Mouse (Mus musculus): Measurements from ENCODE around the gene Nkx2-5.

Gene Nkx2-5

DNA sequence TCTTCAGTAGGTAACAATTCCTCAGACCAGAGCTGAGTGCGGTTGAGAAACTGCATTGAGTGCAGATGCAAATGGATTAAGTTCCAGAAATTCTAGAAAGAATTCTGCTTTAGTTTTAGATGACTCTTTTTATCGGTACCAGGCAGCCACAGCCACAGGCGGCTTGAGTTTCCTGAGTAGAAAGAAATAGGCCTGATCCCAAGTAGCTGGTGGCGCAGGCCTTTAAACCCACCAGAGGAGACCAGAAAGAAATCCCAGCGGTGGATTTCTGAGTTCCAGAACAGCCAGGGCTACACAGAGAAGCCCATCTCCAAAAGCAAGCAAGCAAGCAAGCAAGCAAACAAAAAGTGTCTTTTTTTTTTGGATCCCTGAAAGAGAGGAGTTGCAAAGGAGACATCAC, 8.4 kb downstream of the Nkx2-5 start:
- no peak for DNase-seq (ENCODE audit: low read depth)

- DNase-seq (ENCODE audit: low read depth) = no peak
Measured at GRCm38 (mm10) chr17:26835956-26836355, 8.9 kb downstream of the Nkx2-5 start.

DNA sequence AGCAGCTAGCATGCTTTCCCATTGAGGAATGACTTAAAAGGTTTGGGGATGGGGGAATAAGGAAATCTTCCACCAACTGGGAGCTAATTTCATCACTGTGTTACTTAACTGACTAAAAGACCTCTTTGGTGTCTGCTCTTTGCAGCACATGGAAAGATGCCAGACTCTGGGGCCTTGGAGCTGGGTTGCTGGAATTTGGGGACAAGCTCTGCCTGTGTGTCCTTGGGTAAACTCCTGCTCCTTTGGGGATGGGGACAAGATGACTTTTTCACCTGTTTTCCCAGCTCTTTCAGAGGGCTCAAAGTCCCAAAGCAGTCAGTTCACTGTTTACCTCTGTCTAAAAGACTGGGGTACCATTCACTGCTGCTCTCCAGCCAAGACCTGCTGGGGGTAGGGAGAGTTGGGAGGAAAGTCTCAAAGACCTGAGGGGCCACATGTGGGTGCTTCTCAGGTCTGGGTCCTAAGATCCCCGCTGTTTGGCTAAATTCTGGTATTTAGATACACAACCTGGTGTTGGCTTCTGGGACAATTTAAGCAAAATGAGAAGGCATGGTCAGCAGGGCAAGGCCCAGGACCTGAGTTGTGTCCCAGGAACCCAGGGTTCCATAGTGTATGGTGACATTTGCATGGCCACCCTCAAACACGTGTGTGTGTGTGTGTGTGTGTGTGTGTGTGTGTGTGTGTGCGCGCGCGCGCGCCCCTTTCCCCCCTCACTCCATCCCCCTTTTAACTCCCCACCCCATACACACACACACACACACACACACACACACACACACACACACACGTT, 9.6 kb downstream of the Nkx2-5 start:
- DNase-seq (ENCODE audit: low read depth) = no peak

DNA sequence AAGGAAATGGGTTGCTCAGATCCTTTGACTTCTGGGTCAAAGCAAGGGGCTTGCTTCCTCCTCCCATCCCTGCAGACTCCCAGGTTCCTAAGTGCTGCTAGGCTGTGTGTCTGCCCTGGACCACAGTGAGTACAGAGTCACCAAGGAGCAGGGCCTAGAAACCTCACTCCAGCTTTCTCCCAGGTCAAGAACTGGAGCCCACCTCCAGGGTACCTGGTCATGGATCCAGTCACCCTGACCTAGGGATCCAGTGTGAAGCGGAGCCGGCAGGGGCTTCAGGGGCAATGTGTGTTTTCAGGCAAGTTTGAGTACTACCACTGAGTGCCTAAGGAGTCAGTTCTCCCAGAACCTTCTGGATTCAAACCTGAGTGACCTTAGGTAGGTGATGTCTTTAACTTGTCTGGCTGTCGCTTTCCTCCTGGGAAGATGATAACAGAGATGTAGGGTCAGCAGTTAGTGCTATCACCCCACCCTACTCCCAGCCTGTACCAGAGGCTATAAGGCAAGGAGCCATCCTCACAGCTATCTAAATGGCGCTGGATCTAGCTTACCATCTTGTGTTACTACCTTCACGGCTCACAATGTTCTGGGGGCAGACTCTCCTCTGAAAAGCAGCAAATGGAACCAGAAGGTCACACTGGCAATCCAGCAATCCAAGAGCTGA, 10.4 kb downstream of the Nkx2-5 start:
- no peak for DNase-seq (ENCODE audit: low read depth)

DNA sequence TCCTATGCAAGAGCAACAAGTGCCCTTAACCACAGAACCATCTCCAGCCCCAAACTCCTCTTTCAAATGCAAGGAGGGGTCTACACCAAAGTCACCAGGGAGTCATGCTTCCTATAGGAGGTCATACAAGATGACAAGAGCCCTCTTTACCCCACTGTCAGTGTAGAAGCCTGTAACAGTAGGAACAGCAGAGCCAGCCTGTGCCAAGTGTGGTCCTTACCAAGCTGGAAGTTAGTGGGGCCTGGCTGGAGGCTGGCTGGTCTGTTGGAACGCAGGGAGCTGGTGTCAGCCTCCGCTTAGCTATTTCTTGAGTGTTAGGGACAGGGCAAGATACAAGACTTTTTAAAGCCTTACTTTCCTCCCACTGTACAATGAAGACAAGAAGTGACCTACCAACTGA, 11.0 kb downstream of the Nkx2-5 start:
- DNase-seq (ENCODE audit: low read depth) = no peak

DNA sequence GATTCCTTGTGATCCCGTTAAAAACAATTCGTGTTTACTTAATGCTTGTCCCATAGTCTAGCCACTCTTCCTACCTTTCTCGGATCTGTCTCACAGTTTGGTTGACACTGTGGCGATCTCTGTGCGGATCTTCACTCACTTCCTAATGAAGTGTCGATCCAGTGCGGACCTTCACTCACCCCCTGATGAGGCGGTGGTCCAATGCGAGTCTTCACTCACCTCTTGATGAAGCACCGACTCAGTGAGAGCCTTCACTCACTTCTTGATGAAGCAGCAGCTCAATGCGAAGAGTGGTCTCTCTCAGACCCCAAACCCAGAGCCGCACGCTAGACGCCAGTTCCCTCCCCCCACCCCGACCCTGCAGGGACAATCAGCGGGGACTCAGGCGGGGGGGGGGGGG, 18.7 kb downstream of the Nkx2-5 start:
- no peak for DNase-seq (ENCODE audit: low read depth)

- DNase-seq (ENCODE audit: low read depth) = no peak
Measured at GRCm38 (mm10) chr17:26817776-26818175, 27.0 kb downstream of the Nkx2-5 start.

- no peak for DNase-seq (ENCODE audit: low read depth)
Measured at GRCm38 (mm10) chr17:26816810-26817209, 28.0 kb downstream of the Nkx2-5 start.

GRCm38 (mm10) chr17:26813497-26813896, 31.3 kb downstream of the Nkx2-5 start:
- DNase-seq (ENCODE audit: low read depth) = no peak

DNA sequence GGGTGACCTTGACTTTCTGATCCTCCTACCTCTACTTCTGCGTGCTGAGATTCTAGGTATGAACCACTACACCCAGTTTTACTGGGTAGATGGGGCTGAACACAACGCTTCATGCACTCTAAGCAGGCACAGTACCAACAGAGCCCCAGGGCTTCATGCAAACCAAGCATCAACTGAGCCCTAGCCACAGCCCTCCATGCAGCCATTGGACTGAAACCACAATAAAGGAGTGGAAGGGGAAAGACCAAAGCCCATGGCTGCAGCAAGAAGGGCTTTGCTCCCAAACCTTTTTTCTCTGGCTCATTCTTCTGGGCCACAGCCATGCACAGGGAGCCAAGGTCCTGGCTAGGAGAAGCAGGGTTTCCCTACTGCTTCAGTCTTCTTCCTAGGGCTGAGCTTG, 32.2 kb downstream of the Nkx2-5 start:
- DNase-seq (ENCODE audit: low read depth) = no peak

- DNase-seq (ENCODE audit: low read depth) = no peak
Measured at GRCm38 (mm10) chr17:26802886-26803285, 41.9 kb downstream of the Nkx2-5 start.

GRCm38 (mm10) chr17:26797379-26798128, 47.3 kb downstream of the Nkx2-5 start:
- no peak for DNase-seq (ENCODE audit: low read depth)

DNA sequence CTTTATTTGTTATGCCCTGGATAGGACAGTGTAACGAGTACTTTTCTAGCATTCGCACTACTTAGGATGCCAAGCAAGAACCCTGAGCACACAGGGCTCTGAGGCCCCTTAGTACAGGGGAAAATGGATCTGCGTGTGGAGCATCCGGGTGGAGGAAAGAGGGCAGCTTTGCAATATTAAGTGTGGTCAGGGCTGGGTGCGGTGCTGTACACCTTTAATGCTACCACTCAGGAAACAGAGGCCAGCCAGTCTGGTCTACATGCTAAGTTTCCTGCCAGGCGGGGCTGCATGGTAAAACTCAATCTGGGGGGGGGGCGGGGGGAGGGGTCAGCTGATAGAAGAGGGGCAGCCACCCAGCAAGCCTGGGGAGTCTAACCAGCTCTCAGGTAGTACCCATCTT, 49.4 kb downstream of the Nkx2-5 start:
- DNase-seq (ENCODE audit: low read depth) = no peak

DNA sequence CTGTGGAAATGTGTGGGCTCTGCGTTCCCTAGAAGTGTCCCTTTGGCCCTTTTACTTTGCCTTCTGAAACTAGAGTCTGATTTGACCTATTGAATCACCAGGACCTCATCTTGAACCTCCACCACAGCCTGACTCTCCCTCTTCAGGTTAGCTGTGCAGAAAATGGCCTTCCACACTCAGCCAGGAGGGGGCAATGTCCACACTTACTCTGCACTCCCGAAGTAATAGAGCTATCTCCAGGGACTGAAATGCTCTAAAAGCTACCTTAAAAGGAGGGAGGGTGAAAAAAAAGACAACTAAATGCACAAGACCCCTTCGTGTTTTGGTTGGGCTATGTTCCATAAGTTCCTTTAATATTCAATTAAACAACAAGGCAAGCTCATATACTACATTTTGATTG, 50.1 kb downstream of the Nkx2-5 start:
- peak; percentile 34 for DNase-seq (ENCODE audit: low read depth)

- no peak for DNase-seq (ENCODE audit: low read depth)
Measured at GRCm38 (mm10) chr17:26793068-26793765, 51.6 kb downstream of the Nkx2-5 start.

GRCm38 (mm10) chr17:26792096-26792495, 52.7 kb downstream of the Nkx2-5 start:
- DNase-seq (ENCODE audit: low read depth) = no peak

DNA sequence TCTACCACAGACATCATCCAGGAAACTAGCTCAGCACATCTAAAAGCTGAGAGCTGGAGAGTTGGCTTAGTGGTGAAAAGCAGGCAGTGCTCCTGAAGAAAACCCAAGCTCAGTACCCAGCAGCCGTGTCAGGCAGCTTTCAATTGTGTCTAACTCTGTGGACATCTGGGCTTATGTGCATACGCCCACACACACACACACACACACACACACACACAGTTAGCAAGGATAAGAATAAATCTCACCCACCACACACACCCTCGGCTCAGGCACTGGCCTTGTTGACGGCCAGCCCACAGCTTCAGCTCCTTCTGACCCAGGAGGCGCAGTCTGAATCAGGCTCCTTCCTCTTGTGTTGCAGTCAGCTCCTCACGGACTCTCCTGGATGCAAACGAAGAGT, 53.2 kb downstream of the Nkx2-5 start:
- no peak for DNase-seq (ENCODE audit: low read depth)

GRCm38 (mm10) chr17:26790269-26791214, 54.3 kb downstream of the Nkx2-5 start:
- DNase-seq (ENCODE audit: low read depth) = no peak

GRCm38 (mm10) chr17:26789460-26790268, 55.1 kb downstream of the Nkx2-5 start:
- DNase-seq (ENCODE audit: low read depth) = no peak

DNA sequence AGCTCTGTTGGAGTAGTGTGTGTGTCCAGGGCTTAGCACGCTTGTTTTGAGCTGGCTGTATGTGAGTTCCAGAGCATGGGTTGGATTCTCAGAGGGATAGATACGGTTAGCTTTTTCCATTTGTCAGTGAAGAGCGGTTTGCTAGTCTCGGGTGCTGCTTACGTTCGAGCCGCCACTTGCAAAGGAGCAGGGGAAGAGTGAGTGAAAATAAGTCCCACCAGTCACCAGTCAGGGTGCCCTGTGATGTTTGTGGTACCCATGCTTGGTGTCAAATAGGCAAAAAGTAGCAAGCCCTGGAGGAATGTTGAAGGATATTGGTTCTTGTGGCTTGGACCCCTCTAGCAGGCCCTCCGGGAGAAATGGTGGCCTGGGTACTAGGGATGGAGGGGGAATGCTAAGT, 55.8 kb downstream of the Nkx2-5 start:
- DNase-seq (ENCODE audit: low read depth) = no peak

All from c-Kit-positive CD71-positive TER-119-negative erythroid progenitor cells, embryonic 14.5 days (primary cell).